Mouse (Mus musculus): ENCODE data around the gene Coro2b. TPM values are rescaled to one million over a fixed set of nuclear protein-coding genes. Genes with fewer than 3 reads are reported as not detected.

Gene Coro2b
- polyA plus RNA-seq, 1 experiment from 2014 or later = 26.2 TPM

DNA sequence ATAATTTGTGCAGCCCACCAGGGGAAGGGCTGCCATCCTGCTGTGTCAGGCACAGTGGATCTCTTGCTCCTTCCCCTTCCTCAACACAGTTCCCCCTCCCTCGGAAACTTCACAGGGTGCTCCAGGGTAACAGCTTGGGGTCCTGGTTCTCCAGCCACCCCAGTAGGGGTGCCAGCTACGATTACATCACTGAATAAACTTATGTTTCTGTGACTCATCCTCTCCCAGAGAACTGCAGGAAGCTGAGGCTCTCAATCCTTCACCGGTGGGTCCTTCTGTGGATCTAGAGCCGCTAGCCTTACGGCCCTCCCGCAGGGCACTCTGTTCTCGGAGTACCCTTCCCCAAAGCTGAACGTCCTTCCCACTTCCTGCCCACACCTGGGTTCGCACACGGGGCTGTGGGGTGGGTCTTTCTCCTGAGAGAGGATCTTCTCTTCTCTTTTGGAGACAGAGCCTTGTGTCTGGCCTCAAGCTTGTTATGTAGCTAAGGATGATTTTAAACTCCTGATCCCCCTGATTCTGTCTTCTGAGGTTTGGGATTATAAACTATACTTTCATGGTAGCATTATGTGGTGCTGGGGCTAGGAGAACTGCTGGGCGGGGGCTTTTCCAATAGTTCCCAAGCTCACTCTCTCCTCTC is 136.2 kb downstream of the Coro2b start:
- ATAC-seq (ENCODE audit: insufficient read depth) = no peak
- WGBS = 34% methylated on average over 11 of the region's 11 CpGs
- no peak overlapping the region for H3K4me3 ChIP-seq (ENCODE audit: low read depth, low read length)
- no peak overlapping the region for H3K9ac ChIP-seq
- no peaks in the 10 kb centered on the region for H3K9me3 ChIP-seq (ENCODE audit: low read depth, low read length)
- no peaks in the 10 kb centered on the region for H3K27me3 ChIP-seq (ENCODE audit: insufficient read depth, low read length)
- no peak overlapping the region for H3K27ac ChIP-seq (ENCODE audit: low read depth)
- no peak overlapping the region for H3K4me2 ChIP-seq
- no peaks in the 10 kb centered on the region for H3K36me3 ChIP-seq (ENCODE audit: insufficient read depth)
- TF ChIP-seq CTCF (IDR thresholded peaks at IDR 0.05; ENCODE audit: low read depth) = no peak
- DNase-seq = no peak
- H3K4me1 ChIP-seq (ENCODE audit: insufficient read depth) = no peaks in the 10 kb centered on the region

DNA sequence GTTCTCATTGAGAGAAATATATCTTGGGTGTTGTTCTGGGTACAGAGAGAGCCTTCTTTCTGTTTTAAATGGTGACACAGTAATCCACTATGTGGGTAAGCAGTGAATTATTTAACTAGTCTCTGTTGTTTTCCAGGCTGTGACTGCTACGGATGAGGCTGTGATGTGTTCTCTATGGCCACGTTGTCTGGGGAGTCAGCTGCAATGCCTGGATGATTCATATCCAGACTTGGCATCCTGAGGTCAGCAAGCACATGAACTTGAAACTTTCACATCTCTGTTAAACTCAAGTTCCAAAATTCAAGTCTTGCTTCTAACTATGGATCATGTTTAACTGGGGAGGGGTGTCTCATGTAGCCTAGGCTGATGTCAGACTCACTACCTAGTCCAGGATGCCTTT is 142.7 kb downstream of the Coro2b start:
- Histone ChIP-seq H3K36me3 (ENCODE audit: insufficient read depth) (no peaks in the 10 kb centered on the region), H3K4me2 (no peak overlapping the region), H3K9me3 (ENCODE audit: low read depth, low read length) (no peaks in the 10 kb centered on the region), H3K27ac (ENCODE audit: low read depth) (no peak overlapping the region), H3K4me1 (ENCODE audit: insufficient read depth) (no peaks in the 10 kb centered on the region), H3K4me3 (ENCODE audit: low read depth, low read length) (no peak overlapping the region), H3K9ac (no peak overlapping the region), H3K27me3 (ENCODE audit: insufficient read depth, low read length) (no peaks in the 10 kb centered on the region)
- no peak for TF ChIP-seq CTCF (IDR thresholded peaks at IDR 0.05; ENCODE audit: low read depth)
- DNase-seq (no peak), ATAC-seq (ENCODE audit: insufficient read depth) (no peak)
- 40% methylated on average over 2 of the region's 2 CpGs for WGBS

DNA sequence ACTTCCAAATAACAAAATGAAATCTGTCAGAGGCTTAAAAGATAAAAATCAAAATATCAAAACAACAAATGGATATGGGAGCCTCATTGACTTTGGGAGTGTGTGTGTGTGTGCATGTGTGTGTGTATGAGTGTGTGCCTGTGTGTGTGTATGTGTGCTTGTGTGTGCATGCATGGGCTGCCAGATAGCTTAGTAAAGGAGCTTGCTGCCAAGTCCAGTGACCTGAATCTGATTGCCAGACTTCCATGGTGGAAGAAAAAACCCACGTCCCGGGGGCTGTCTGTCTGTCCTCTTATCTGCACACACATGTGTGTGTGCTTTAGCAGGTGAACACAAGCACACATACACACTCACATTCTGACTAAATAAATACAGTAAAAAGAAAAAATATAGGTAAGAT is 143.3 kb downstream of the Coro2b start:
- ATAC-seq (ENCODE audit: insufficient read depth) = no peak
- H3K27ac ChIP-seq (ENCODE audit: low read depth) = no peak overlapping the region
- H3K9me3 ChIP-seq (ENCODE audit: low read depth, low read length) = no peaks in the 10 kb centered on the region
- 54% methylated on average over 2 of the region's 2 CpGs for WGBS
- H3K4me3 ChIP-seq (ENCODE audit: low read depth, low read length) = no peak overlapping the region
- TF ChIP-seq CTCF (IDR thresholded peaks at IDR 0.05; ENCODE audit: low read depth) = no peak
- H3K4me1 ChIP-seq (ENCODE audit: insufficient read depth) = no peaks in the 10 kb centered on the region
- no peaks in the 10 kb centered on the region for H3K36me3 ChIP-seq (ENCODE audit: insufficient read depth)
- no peak for DNase-seq
- no peak overlapping the region for H3K4me2 ChIP-seq
- no peaks in the 10 kb centered on the region for H3K27me3 ChIP-seq (ENCODE audit: insufficient read depth, low read length)
- no peak overlapping the region for H3K9ac ChIP-seq

DNA sequence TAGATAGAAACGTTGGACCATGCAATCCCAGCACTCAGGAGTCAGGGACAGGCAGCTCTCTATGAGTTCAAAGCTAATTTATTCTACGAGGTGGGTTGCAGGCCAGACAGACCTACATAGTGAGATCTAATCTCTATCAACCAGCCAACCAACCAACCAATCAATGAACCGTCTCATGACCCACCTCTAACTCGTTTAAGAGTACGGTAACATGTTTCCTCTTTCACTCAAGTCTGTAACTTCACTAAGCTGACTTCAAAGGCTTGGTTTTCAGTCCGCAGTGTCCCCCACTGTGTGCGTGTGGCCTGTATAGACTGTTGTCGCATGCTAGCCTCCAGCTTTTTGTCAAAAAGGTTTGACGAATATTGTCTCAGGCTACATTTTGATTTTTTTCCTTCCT is 147.1 kb downstream of the Coro2b start:
- WGBS = 61% methylated on average over 9 of the region's 9 CpGs
- no peak overlapping the region for H3K9ac ChIP-seq
- no peaks in the 10 kb centered on the region for H3K36me3 ChIP-seq (ENCODE audit: insufficient read depth)
- DNase-seq = no peak
- no peak overlapping the region for H3K4me2 ChIP-seq
- no peak for TF ChIP-seq CTCF (IDR thresholded peaks at IDR 0.05; ENCODE audit: low read depth)
- no peak overlapping the region for H3K4me3 ChIP-seq (ENCODE audit: low read depth, low read length)
- no peak overlapping the region for H3K27ac ChIP-seq (ENCODE audit: low read depth)
- no peak for ATAC-seq (ENCODE audit: insufficient read depth)
- no peaks in the 10 kb centered on the region for H3K27me3 ChIP-seq (ENCODE audit: insufficient read depth, low read length)
- no peaks in the 10 kb centered on the region for H3K9me3 ChIP-seq (ENCODE audit: low read depth, low read length)
- no peaks in the 10 kb centered on the region for H3K4me1 ChIP-seq (ENCODE audit: insufficient read depth)

DNA sequence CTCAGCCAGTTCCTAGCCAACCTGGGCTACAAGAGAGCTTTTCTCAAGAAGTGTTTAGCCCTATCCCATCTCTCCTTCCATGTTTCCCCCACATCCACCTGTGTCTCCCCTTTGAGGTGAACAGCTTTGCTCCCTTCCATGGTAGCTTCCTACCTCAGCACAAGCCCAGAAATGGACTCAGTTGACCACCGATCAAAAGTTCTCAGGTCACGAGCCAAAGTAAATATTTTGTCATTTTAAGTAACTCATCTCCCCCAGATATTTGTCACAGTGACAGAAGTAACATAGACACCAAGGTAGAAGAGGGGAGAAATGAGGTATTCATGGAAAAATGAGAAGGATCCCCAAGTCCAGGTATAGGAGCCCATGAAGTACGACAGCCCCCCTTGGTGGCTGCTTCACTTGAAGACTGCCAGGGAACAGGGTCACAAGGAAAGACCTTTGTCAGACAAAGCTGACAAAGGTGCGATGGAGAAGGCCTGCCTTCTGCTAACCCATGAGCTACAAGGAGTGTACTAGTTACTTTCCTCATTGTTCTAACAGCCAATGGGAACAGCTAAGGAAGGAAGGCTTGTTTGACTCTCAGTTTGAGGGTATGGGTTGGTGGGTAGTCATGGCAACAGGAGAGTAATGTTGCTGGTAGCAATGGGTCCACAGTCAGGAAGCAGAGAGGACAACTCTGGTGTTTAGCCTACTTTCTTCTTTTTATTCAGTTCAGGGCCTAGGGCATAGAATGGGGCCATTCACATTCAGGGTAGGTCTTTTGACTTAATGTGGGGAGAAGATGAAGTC is 150.9 kb downstream of the Coro2b start:
- no peak overlapping the region for H3K4me2 ChIP-seq
- H3K36me3 ChIP-seq (ENCODE audit: insufficient read depth) = no peaks in the 10 kb centered on the region
- DNase-seq = no peak
- no peak overlapping the region for H3K4me3 ChIP-seq (ENCODE audit: low read depth, low read length)
- H3K27ac ChIP-seq (ENCODE audit: low read depth) = no peak overlapping the region
- H3K9ac ChIP-seq = no peak overlapping the region
- TF ChIP-seq CTCF (IDR thresholded peaks at IDR 0.05; ENCODE audit: low read depth) = no peak
- no peaks in the 10 kb centered on the region for H3K9me3 ChIP-seq (ENCODE audit: low read depth, low read length)
- no peaks in the 10 kb centered on the region; the same call in 1 of the 2 replicates for H3K4me1 ChIP-seq (ENCODE audit: insufficient read depth)
- WGBS = 62% methylated on average over 4 of the region's 4 CpGs
- no peak for ATAC-seq (ENCODE audit: insufficient read depth)
- no peaks in the 10 kb centered on the region for H3K27me3 ChIP-seq (ENCODE audit: insufficient read depth, low read length)

DNA sequence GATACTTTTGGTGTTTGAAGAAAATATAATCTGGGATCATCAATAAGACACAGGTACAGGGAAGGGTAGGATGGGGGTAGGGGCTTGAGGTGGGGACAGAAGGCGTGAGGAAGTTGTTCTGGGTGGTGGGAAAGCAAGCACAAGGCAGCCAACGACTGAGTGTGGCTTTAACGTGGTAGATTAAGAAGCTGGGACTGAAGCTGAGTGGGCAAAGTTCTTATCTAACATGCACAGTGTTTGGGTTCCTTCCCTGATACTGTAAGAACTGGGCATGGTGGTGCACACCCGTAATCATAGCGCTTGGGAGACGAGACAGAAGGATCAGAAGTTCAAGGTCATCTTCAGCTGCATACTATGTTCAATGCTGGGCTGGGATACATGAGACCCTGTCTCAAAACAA is 151.8 kb downstream of the Coro2b start:
- no peak overlapping the region for H3K9ac ChIP-seq
- DNase-seq (no peak), ATAC-seq (ENCODE audit: insufficient read depth) (no peak)
- 76% methylated on average over 6 of the region's 6 CpGs for WGBS
- no peak overlapping the region for H3K4me3 ChIP-seq (ENCODE audit: low read depth, low read length)
- no peaks in the 10 kb centered on the region for H3K27me3 ChIP-seq (ENCODE audit: insufficient read depth, low read length)
- TF ChIP-seq CTCF (IDR thresholded peaks at IDR 0.05; ENCODE audit: low read depth) = no peak
- H3K4me2 ChIP-seq = no peak overlapping the region
- H3K27ac ChIP-seq (ENCODE audit: low read depth) = no peak overlapping the region
- no peaks in the 10 kb centered on the region; the same call in 1 of the 2 replicates for H3K4me1 ChIP-seq (ENCODE audit: insufficient read depth)
- no peaks in the 10 kb centered on the region for H3K9me3 ChIP-seq (ENCODE audit: low read depth, low read length)
- peaks cover 8% of the 10 kb centered on the region for H3K36me3 ChIP-seq (ENCODE audit: insufficient read depth)

DNA sequence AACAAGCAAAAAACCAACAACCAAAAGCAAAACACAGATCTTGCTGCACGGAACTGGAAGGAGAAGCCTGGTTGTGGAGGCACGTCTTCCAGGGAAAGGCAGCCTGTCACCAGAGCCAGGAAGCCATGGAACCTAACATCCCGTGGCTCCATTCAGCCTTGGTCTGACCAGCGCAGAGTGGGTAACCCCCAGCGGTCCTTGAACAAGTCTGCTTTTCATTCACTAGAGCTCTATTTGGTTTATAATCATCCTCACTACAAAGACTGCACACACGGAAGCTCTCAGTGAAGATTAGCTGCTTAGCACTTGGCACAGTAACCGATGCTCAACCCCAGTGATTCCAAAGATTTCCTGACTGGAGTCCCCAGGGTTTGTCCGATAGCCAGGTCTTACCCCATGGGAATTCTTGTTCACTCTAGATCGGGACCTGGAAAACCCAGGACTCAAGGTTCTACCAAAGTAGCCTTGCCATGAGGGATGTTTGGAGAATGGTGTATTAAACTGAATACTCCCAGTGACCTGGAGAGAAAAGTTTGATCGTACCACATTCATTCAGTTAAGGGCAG is 154.2 kb downstream of the Coro2b start:
- H3K4me2 ChIP-seq = no peak overlapping the region
- no peak overlapping the region for H3K9ac ChIP-seq
- no peaks in the 10 kb centered on the region; the same call in 1 of the 2 replicates for H3K4me1 ChIP-seq (ENCODE audit: insufficient read depth)
- TF ChIP-seq CTCF (IDR thresholded peaks at IDR 0.05; ENCODE audit: low read depth) = no peak
- H3K27me3 ChIP-seq (ENCODE audit: insufficient read depth, low read length) = no peaks in the 10 kb centered on the region
- H3K4me3 ChIP-seq (ENCODE audit: low read depth, low read length) = no peak overlapping the region
- 71% methylated on average over 10 of the region's 10 CpGs for WGBS
- no peak for ATAC-seq (ENCODE audit: insufficient read depth)
- H3K9me3 ChIP-seq (ENCODE audit: low read depth, low read length) = no peaks in the 10 kb centered on the region
- H3K36me3 ChIP-seq (ENCODE audit: insufficient read depth) = peaks cover 28% of the 10 kb centered on the region
- H3K27ac ChIP-seq (ENCODE audit: low read depth) = no peak overlapping the region
- no peak for DNase-seq
